Mouse (Mus musculus) MEL (cell line): ENCODE measurements around the gene Pim1.

Source experiments
- CHD1 ChIP-seq: IDR thresholded peaks from 2 replicates; pipeline ENCODE4 v1.6.1; 2012; ENCODE audit warnings: low read depth, mild to moderate bottlenecking, inconsistent platforms, low read length, improper control_type of control experiment
- CTCF ChIP-seq, 3 experiments: IDR thresholded peaks in 2 of 3; conservative IDR thresholded peaks in 1 of 3; 2 replicates each; pipeline ENCODE4 v1.5.1; 2011 to 2012; ENCODE audit warnings: low read length in 3 of 3, low read depth in 2 of 3, mild to moderate bottlenecking in 2 of 3, improper control_type of control experiment in 1 of 3, inconsistent platforms in 1 of 3, mixed read lengths in 1 of 3, moderate library complexity in 1 of 3; ENCODE audit not compliant: control insufficient read depth in 1 of 3, insufficient read depth in 1 of 3, poor library complexity in 1 of 3, severe bottlenecking in 1 of 3
- E2F4 ChIP-seq: IDR thresholded peaks from 2 replicates; pipeline ENCODE4 v1.6.1; 2011; ENCODE audit warnings: low read depth, low read length, improper control_type of control experiment, borderline replicate concordance
- EP300 ChIP-seq, 2 experiments: IDR thresholded peaks; 2 replicates each; pipeline ENCODE4 v1.6.1; 2011; ENCODE audit warnings: improper control_type of control experiment in 2 of 2, low read length in 2 of 2, low read depth in 1 of 2, mild to moderate bottlenecking in 1 of 2
- ETS1 ChIP-seq: IDR thresholded peaks from 2 replicates; pipeline ENCODE4 v1.6.1; 2012; ENCODE audit warnings: low read depth, mild to moderate bottlenecking, inconsistent platforms, low read length, improper control_type of control experiment, moderate library complexity
- HCFC1 ChIP-seq: IDR thresholded peaks from 2 replicates; pipeline ENCODE4 v1.6.1; 2012; ENCODE audit warnings: low read depth, mild to moderate bottlenecking, inconsistent platforms, low read length, improper control_type of control experiment, moderate library complexity
- MAX ChIP-seq: IDR thresholded peaks from 2 replicates; pipeline ENCODE4 v1.6.1; 2011; ENCODE audit warnings: low read length, improper control_type of control experiment
- MXI1 ChIP-seq: IDR thresholded peaks from 2 replicates; pipeline ENCODE4 v1.6.1; 2011; ENCODE audit warnings: mild to moderate bottlenecking, low read depth, low read length, improper control_type of control experiment
- MYB ChIP-seq: IDR thresholded peaks from 2 replicates; pipeline ENCODE4 v1.6.1; 2011; ENCODE audit warnings: mild to moderate bottlenecking, low read depth, low read length, improper control_type of control experiment
- POLR2A ChIP-seq, 2 experiments: IDR thresholded peaks; 2 replicates each; pipeline ENCODE4 v1.6.1; 2011 to 2012; ENCODE audit warnings: low read length in 2 of 2, mild to moderate bottlenecking in 2 of 2, control low read depth in 1 of 2, improper control_type of control experiment in 1 of 2, low read depth in 1 of 2, moderate library complexity in 1 of 2; ENCODE audit not compliant: control insufficient read depth in 1 of 2, insufficient read depth in 1 of 2, poor library complexity in 1 of 2
- POLR2AphosphoS2 ChIP-seq: IDR thresholded peaks from 2 replicates; pipeline ENCODE4 v1.6.1; 2011; ENCODE audit warnings: low read length, improper control_type of control experiment
- ZMIZ1 ChIP-seq: IDR thresholded peaks from 2 replicates; pipeline ENCODE4 v1.6.1; 2012; ENCODE audit warnings: low read depth, mild to moderate bottlenecking, inconsistent platforms, low read length, improper control_type of control experiment, moderate library complexity
- ZNF384 ChIP-seq: IDR thresholded peaks from 2 replicates; pipeline ENCODE4 v1.6.1; 2012; ENCODE audit warnings: low read depth, mild to moderate bottlenecking, inconsistent platforms, low read length, improper control_type of control experiment

- no peak for TF ChIP-seq CHD1
- no peak for TF ChIP-seq MYB
- no peak for TF ChIP-seq E2F4
- no peak for TF ChIP-seq POLR2AphosphoS2
- TF ChIP-seq CTCF (IDR thresholded peaks at IDR 0.05 in 2 of 3, conservative IDR thresholded peaks at IDR 0.05 in 1 of 3; ENCODE audit: control insufficient read depth in 1 of 3, insufficient read depth in 1 of 3, low read depth in 2 of 3, low read length in 3 of 3, poor library complexity in 1 of 3, severe bottlenecking in 1 of 3) = no peak
- TF ChIP-seq MXI1 = no peak
- TF ChIP-seq HCFC1 = no peak
- no peak for TF ChIP-seq POLR2A (IDR thresholded peaks at IDR 0.05; ENCODE audit: control insufficient read depth in 1 of 2, insufficient read depth in 1 of 2, low read depth in 1 of 2, low read length in 2 of 2, poor library complexity in 1 of 2)
- TF ChIP-seq EP300 (IDR thresholded peaks at IDR 0.05; ENCODE audit: low read depth in 1 of 2, low read length in 2 of 2) = no peak
- TF ChIP-seq MAX = no peak
- no peak for TF ChIP-seq ZNF384
- TF ChIP-seq ZMIZ1 = no peak
- TF ChIP-seq ETS1 = no peak
These were observed 3.6 kb downstream of the Pim1 start for GRCm38 (mm10) chr17:29494062-29494731.
